Mouse (Mus musculus) olfactory bulb, adult 2 months (tissue): ENCODE data around the gene Asap2. TPM values are rescaled to one million over a fixed set of nuclear protein-coding genes. Genes with fewer than 3 reads are reported as not detected.

ENCODE experiments used
- H3K27ac ChIP-seq: fragments of 200-500 bp; 2 replicates; pipeline ENCODE4 v1.5.1; 2012; ENCODE audit warnings: low read depth, low read length; ENCODE audit not compliant: insufficient read depth
- H3K4me1 ChIP-seq: fragments of 200-500 bp; 2 replicates; pipeline ENCODE4 v1.6.1; 2012; ENCODE audit warnings: low read length; ENCODE audit not compliant: control insufficient read depth, insufficient read depth
- H3K4me3 ChIP-seq: fragments of 200-500 bp; 2 replicates; pipeline ENCODE4 v1.5.1; 2012; ENCODE audit warnings: mild to moderate bottlenecking, low read depth, low read length, moderate library complexity; ENCODE audit not compliant: insufficient read depth
- CTCF ChIP-seq: fragments of 200-500 bp; IDR thresholded peaks from 2 replicates; pipeline ENCODE4 v1.5.1; 2012; ENCODE audit warnings: low read depth, mild to moderate bottlenecking, low read length, moderate library complexity; ENCODE audit not compliant: insufficient read depth
- POLR2A ChIP-seq: fragments of 200-500 bp; IDR thresholded peaks from 2 replicates; pipeline ENCODE4 v1.6.1; 2012; ENCODE audit warnings: mild to moderate bottlenecking, low read depth, low read length, moderate library complexity; ENCODE audit not compliant: insufficient read depth
- WGBS: fragments of 180-500 bp; shearing (Covaris S2); methylation state at CpG from one replicate; pipeline ENCODE4 v1.1.7; 2018; 5-methylcytosine and 5-hydroxymethylcytosine counted together
- polyA plus RNA-seq: library from polyadenylated mRNA; stranded (reverse); fragments of >200 nt; gene quantifications from 2 replicates; pipeline ENCODE4 v1.2.4, GENCODE M21; 2012; ENCODE audit warnings: low replicate concordance; ENCODE audit not compliant: missing spikeins, insufficient read depth, insufficient read length

The Asap2 gene
- polyA plus RNA-seq, 1 experiment = not detected

DNA sequence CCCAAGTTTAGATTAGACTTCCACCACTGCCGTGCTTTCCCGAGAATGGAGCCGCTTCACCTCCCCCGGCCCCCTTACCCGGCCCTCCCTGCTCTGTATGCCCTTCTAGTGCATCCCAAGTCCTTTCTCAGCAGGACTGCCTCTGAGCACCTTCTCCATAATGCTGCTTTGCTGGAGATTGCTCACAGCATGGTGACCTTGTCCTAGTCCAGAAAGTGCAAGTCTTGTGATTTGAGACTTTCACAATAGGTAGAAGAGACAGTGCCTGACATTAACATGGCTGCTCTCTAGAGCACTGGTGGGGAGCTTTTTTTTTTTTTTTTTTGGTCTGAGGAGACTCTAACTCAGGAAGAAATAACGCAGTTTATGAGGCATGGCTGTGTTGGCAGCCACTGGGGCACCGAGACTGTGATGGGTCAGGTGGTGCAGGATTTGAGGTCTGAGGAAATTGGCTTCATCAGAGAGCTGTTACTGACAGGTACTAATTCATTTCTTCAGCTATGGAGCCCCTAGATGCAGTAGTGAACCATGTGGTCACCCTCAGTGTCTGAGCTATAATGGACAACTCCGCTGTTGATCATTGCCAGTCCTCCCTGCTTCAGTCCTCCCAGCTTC, 224.4 kb downstream of the Asap2 start:
- Histone ChIP-seq H3K4me1 (no peaks in the 10 kb centered on the region), H3K27ac (no peak overlapping the region), H3K4me3 (no peak overlapping the region)
- 89% methylated on average over 8 of the region's 8 CpGs for WGBS
- no peak for TF ChIP-seq CTCF

DNA sequence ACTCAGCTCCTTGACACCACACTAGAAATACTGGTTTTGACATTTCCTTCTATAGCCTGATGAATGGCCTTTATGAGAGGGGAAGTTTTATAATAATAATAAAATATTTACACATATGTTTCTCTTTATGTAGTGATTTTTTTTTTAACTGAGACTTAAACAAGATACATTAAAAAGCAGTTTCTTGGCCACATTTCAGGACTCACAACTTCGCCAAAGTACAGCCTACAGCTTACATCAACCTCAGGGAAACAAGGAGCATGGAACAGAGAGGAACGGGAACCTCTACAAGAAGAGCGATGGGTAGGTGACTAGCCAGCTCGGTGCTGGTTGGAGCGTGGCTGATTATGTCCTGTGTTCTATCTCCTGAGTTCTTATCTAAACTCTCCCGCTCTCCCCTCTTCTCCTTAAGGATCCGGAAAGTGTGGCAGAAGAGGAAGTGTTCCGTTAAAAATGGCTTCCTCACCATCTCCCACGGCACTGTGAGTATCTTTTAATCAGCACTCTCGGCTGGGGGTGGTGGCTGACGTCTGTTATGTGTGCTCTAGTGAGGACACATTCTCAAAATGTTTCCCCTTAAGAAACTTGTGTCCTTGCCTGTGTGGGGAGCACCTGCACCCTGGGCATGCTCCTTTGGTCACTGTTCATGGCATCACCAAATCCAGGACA, 227.7 kb downstream of the Asap2 start:
- TF ChIP-seq POLR2A (no peak), CTCF (no peak)
- 81% methylated on average over 11 of the region's 11 CpGs for WGBS
- Histone ChIP-seq H3K4me3 (no peak overlapping the region), H3K27ac (no peak overlapping the region), H3K4me1 (no peaks in the 10 kb centered on the region)

DNA sequence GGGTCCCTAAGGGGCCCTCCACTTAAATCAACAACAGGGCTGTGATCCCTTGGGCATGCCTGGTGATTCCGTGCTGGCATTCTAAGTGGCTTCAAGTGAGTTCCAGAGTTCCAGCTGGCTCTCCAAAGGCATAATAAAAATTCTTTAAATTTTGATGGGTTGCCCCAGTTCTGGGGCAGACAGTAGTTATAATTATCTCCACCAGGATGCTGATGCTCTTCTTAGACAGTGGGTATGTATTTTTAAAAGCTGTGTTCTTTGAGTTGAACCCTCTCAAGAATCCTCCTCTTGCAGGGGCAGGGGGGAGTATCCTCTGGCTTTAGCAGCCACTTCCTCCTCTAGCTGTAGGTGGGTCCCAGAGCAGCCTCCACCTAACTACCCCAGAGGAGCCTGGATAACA, 230.3 kb downstream of the Asap2 start:
- no peak overlapping the region for H3K4me3 ChIP-seq
- 69% methylated on average over 1 of the region's 1 CpGs for WGBS
- H3K27ac ChIP-seq = no peak overlapping the region
- TF ChIP-seq CTCF = no peak
- no peak for TF ChIP-seq POLR2A
- H3K4me1 ChIP-seq = no peaks in the 10 kb centered on the region; the same call in 1 of the 2 replicates

DNA sequence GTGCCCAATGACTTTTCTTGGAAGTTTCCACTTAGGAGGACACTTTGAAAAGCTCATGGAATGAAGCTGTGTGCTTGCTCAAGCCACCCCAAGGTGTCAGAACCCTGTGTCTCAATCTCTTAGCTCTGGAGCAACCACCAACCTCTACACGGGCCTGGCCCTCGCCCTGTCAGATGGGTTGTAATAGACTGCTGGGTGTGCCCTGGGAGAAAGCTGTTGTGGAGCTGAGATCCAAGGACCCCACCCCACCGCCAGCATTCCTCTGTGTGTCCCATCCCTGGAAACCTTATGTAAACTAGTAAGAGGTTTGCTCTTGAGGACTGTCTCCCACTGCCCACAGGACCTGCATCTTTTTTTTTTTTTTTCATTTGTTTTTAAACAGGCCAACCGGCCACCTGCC, 233.7 kb downstream of the Asap2 start:
- WGBS = 93% methylated on average over 4 of the region's 4 CpGs
- Histone ChIP-seq H3K4me3 (no peak overlapping the region), H3K4me1 (peaks cover 11% of the 10 kb centered on the region), H3K27ac (no peak overlapping the region)
- TF ChIP-seq POLR2A = no peak
- TF ChIP-seq CTCF = no peak

DNA sequence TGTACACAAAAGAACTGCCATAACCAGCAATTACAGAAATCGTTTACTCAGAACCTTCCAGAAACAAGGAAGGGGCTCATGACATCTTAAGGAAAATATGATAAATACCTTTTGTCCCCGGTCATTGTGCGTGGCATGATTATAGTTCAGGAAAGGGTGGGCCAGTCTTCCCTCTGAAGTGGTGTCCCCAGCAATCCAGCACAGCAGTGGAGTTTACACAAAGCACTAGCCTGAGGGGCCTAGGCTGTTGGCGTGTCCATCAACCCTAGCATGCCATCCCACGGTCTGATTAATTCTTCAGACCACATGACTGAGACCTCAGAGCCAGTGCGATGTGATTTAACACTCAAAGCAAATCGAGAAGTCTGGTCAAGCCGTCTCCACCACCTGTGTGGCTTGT, 235.1 kb downstream of the Asap2 start:
- 70% methylated on average over 8 of the region's 8 CpGs for WGBS
- TF ChIP-seq CTCF = no peak
- TF ChIP-seq POLR2A = no peak
- Histone ChIP-seq H3K4me1 (peaks cover 11% of the 10 kb centered on the region), H3K4me3 (no peak overlapping the region), H3K27ac (no peak overlapping the region)

DNA sequence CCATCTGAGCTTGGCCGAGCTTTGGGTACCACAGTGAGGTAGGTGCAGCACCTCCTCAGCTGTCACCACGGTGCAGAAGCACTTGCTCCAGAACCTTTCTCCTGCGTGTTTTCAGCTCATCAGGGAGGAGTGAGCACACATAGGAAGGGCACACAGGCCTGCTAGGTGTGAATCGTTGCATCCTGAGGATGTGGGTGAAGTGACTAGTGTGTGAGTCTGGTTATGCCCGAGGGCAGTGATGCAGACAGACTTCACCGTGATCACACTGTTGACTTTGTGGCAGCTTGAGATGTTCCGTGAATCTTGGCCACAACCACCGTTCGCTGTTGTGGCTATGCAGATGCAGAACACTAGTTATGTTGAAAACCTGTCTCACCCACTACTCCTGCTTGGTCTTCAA, 236.1 kb downstream of the Asap2 start:
- Histone ChIP-seq H3K4me3 (no peak overlapping the region), H3K4me1 (peaks cover 11% of the 10 kb centered on the region), H3K27ac (no peak overlapping the region)
- TF ChIP-seq POLR2A (no peak), CTCF (no peak)
- 88% methylated on average over 9 of the region's 9 CpGs for WGBS

DNA sequence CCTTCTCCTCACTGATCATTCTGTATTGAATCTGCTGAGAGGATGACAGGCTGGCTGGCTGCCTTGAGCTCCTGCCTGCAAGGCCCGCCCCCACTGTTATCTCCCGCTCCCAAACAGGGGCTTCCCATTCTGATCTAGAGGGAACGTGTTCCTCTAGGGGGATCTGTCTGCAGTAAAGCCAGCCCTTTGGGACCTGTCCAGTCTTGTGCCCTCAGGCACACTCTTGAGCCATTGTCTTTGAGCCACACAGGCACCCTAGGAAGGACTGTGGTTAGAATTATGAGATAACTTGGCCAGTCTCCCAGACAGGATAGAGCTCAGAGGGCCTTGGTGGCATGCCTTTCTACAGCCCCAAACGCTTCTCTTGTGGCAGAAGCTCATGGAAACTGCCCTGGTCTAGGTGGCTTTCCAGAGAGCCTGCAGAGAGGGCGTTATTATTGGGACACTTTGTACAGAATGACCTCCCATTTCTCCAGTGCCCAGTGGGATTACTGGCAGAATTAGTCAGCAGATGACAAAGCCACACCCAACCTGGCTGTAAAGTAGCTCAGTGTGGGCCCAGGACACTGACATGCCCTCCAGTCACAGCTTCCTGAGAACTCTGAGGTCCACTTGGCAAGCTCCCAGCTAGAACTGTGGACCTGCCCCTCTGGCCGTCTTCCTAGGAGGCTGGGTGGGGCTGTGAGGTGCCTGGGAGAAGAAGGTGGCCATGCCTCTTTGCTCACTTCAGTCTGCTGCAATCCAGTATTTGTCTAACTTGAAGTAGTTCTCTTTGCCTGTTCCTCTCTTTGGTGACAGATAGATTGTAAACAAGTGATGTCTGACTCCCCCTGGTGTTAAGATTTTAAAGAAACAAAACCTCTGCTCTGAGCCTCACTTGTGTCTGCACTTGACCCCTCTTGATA, 237.1 kb downstream of the Asap2 start:
- WGBS = 42% methylated on average over 6 of the region's 6 CpGs
- no peak overlapping the region for H3K4me3 ChIP-seq
- H3K27ac ChIP-seq = 0 out of 2 replicates have a peak overlapping the region, but pooled peaks have one; percentile 14
- H3K4me1 ChIP-seq = peaks cover 11% of the 10 kb centered on the region
- TF ChIP-seq CTCF (no peak), POLR2A (no peak)

DNA sequence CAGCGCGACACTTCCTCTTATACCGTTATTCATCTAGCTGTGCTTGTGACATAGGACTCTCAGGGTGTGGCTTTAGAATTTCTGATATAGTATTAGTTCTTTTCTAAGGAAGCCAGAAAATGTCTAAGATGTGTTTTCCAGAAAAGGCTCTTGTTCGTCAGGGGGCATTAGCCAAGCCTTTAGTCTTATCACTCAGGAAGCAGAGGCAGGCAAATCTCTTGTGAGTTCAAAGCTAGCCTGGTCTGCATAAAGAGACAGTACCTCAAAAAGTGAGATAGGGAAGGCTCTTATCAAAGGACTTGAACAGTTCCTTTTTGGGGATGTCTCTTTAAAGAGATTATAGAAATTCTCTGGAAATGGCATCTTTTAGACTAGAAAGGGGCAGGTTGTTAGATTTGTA, 238.4 kb downstream of the Asap2 start:
- no peak for TF ChIP-seq CTCF
- no peak for TF ChIP-seq POLR2A
- H3K4me1 ChIP-seq = peaks cover 11% of the 10 kb centered on the region
- no peak overlapping the region for H3K4me3 ChIP-seq
- WGBS = 97% methylated on average over 4 of the region's 4 CpGs
- no peak overlapping the region for H3K27ac ChIP-seq

DNA sequence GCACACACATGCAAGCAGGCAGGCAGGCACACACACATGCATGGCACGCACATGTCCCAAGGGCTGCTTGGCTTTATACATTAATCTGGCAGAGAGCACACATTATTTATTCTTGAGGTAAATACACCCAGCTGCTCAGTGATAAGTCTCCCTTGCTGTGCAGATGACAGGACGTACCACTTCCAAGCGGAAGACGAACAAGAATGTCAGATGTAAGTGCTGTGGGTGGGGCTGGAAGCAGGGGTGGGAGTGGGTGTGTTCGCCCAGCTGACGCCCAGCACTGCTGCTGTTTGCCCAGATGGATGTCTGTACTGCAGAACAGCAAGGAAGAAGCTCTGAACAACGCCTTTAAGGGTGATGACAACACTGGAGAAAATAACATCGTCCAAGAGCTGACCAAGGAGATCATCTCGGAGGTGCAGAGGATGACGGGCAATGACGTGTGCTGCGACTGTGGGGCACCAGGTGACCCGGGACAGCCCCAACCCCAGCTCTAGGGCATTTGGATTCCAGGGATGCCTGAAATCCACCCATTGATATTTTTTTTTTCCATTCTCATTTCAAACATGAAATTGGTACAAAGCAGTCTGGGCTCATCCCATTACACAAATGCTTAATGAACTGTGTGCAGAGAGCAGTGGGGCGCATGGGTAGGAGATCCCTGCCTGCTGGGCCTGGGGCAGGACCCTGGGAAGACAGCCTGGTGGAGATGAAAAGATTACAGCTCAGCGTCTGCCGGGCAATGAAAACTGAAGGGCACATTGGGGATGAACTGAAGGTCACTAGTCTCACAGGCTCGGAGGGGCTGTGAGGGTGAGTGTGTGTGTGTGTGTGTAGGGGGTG, 239.0 kb downstream of the Asap2 start:
- H3K4me1 ChIP-seq = peaks cover 11% of the 10 kb centered on the region
- no peak overlapping the region for H3K27ac ChIP-seq
- 78% methylated on average over 17 of the region's 17 CpGs for WGBS
- no peak overlapping the region for H3K4me3 ChIP-seq
- no peak for TF ChIP-seq CTCF
- TF ChIP-seq POLR2A = no peak
